In genomic region chr3:102083589-102084230, GRCm38 (mm10) we compare ENCODE assay signal across 28 mouse cellular contexts. TPM values are rescaled to one million over a fixed set of nuclear protein-coding genes. Genes with fewer than 3 reads are reported as not detected.
DNase-seq lines count a peak whose midpoint lies in the region; ATAC-seq and TF ChIP-seq lines count a peak whose summit lies in the region.
"Had no signal": no experiment of that assay in that cellular context is flagged by ENCODE, and none has a peak within 500 bp of the region (broad histone marks: within the 10 kb centered on the region; RNA-seq: fewer than 3 reads in every experiment).

No protein-coding gene starts in this region.

- ATAC-seq in heart, postnatal 0 days (ENCODE audit: insufficient read depth, low read depth), result no peak
- ATAC-seq in midbrain, embryonic 16.5 days, result no peak
- ATAC-seq: forebrain, embryonic 13.5 days; hindbrain, postnatal 0 days; intestine, embryonic 16.5 days had no signal

- peaks cover 49% of the 10 kb centered on the region for H3K4me1 ChIP-seq in heart, embryonic 10.5 days
- peaks cover 24% of the 10 kb centered on the region for H3K4me1 ChIP-seq in heart, postnatal 0 days (ENCODE audit: control insufficient read depth, insufficient read depth)
- peaks cover 33% of the 10 kb centered on the region for H3K4me1 ChIP-seq in midbrain, embryonic 10.5 days
- H3K4me1 ChIP-seq in midbrain, embryonic 16.5 days (ENCODE audit: control insufficient read depth, insufficient read depth, low read length), result no peaks in the 10 kb centered on the region
- H3K4me1 ChIP-seq in ES-E14 (ENCODE audit: control insufficient read depth in 2 of 2, insufficient read depth in 2 of 2, low read length in 2 of 2, poor library complexity in 1 of 2), result peaks cover 0 to 34% of the 10 kb centered on the region in 2 experiments; a peak in 2 of 4 replicates
- H3K4me1 ChIP-seq: limb, embryonic 13.5 days; midbrain, embryonic 12.5 days had no signal

- intact Hi-C loops in heart, postnatal 10 days (cut with DNase I), result loop anchor here (2.0 to 10.0 kb wide), 4 partner anchors 39 to 611 kb away; no protein-coding TSS in a partner anchor

- H3K27ac ChIP-seq in heart, embryonic 10.5 days, result peak overlapping the region; percentile 62
- no peak overlapping the region for H3K27ac ChIP-seq in heart, postnatal 0 days (ENCODE audit: low read depth)
- peak overlapping the region; percentile 13; the same call in 1 of the 2 replicates for H3K27ac ChIP-seq in midbrain, embryonic 10.5 days (replicated peaks)
- no peak overlapping the region for H3K27ac ChIP-seq in midbrain, embryonic 16.5 days (ENCODE audit: low read length)
- peak overlapping the region; percentile 71 for H3K27ac ChIP-seq in ES-E14 (ENCODE audit: insufficient read depth, low read depth, low read length, poor library complexity, severe bottlenecking)
- H3K27ac ChIP-seq: forebrain, embryonic 13.5 days; hindbrain, postnatal 0 days; limb, embryonic 13.5 days; liver, embryonic 13.5 days; lung, embryonic 15.5 days; midbrain, embryonic 12.5 days; neural tube, embryonic 15.5 days had no signal

- DNase-seq in heart, embryonic 10.5 days (ENCODE audit: low spot score), result no peak
- DNase-seq in heart, postnatal 10 days, result no peak
- DNase-seq in heart, postnatal 0 days (ENCODE audit: low spot score), result no peak
- no peak for DNase-seq in heart, adult 8-10 months (ENCODE audit: low spot score)
- no peak for DNase-seq in midbrain, embryonic 10.5 days (ENCODE audit: low spot score)
- peak; percentile 81 for DNase-seq in ES-E14 (ENCODE audit: low read depth, low spot score)
- DNase-seq in ovary, postnatal 14 days (ENCODE audit: low spot score), result no peak
- DNase-seq: adrenal gland, postnatal 10 days; cerebellum, adult 2 months; cerebellum, postnatal 36 days; embryo, embryonic 11 days; gastrocnemius, postnatal 36 days; kidney, adult 9 months; kidney, postnatal 4 days; liver, embryonic 13.5 days; thymus, adult 18-20 months; thymus, postnatal 4 days had no signal

- H3K4me2 ChIP-seq in heart, postnatal 0 days (ENCODE audit: low read depth, low read length), result peak overlapping the region; percentile 13; the same call in 1 of the 2 replicates
- H3K4me2 ChIP-seq in midbrain, embryonic 16.5 days (ENCODE audit: low read length), result no peak overlapping the region
- H3K4me2 ChIP-seq: forebrain, embryonic 13.5 days; limb, embryonic 13.5 days; liver, embryonic 13.5 days; lung, embryonic 15.5 days; midbrain, embryonic 12.5 days; neural tube, embryonic 15.5 days had no signal

- no peak for TF ChIP-seq CTCF in heart, postnatal 0 days (IDR thresholded peaks at IDR 0.05; ENCODE audit: low read depth)

- no peaks in the 10 kb centered on the region for H3K27me3 ChIP-seq in heart, embryonic 10.5 days (ENCODE audit: insufficient read depth, poor library complexity, severe bottlenecking)
- no peaks in the 10 kb centered on the region for H3K27me3 ChIP-seq in heart, postnatal 0 days (ENCODE audit: control insufficient read depth, insufficient read depth, low read length)
- peaks cover 67% of the 10 kb centered on the region for H3K27me3 ChIP-seq in midbrain, embryonic 10.5 days (ENCODE audit: low read depth, poor library complexity, severe bottlenecking)
- H3K27me3 ChIP-seq in midbrain, embryonic 16.5 days (ENCODE audit: control insufficient read depth, insufficient read depth, low read depth, low read length), result peaks cover 4% of the 10 kb centered on the region; the same call in 1 of the 2 replicates

- no peak for TF ChIP-seq EP300 in heart, postnatal 0 days (IDR thresholded peaks at IDR 0.05; ENCODE audit: low read depth)

- no peaks in the 10 kb centered on the region for H3K36me3 ChIP-seq in heart, embryonic 10.5 days
- no peaks in the 10 kb centered on the region for H3K36me3 ChIP-seq in heart, postnatal 0 days (replicated peaks; ENCODE audit: control insufficient read depth, insufficient read depth, low read length)
- no peaks in the 10 kb centered on the region for H3K36me3 ChIP-seq in midbrain, embryonic 10.5 days
- H3K36me3 ChIP-seq in midbrain, embryonic 16.5 days (ENCODE audit: control insufficient read depth, insufficient read depth, low read length), result no peaks in the 10 kb centered on the region
- no peaks in the 10 kb centered on the region for H3K36me3 ChIP-seq in ES-E14 (ENCODE audit: control insufficient read depth, insufficient read depth, low read length, poor library complexity, severe bottlenecking)
- H3K36me3 ChIP-seq: limb, embryonic 13.5 days; liver, embryonic 13.5 days; lung, embryonic 15.5 days; midbrain, embryonic 12.5 days; neural tube, embryonic 15.5 days had no signal

- H3K9me3 ChIP-seq in heart, embryonic 10.5 days, result no peaks in the 10 kb centered on the region
- no peaks in the 10 kb centered on the region for H3K9me3 ChIP-seq in heart, postnatal 0 days (replicated peaks; ENCODE audit: control insufficient read depth, low read length)
- no peaks in the 10 kb centered on the region for H3K9me3 ChIP-seq in midbrain, embryonic 10.5 days (replicated peaks)
- H3K9me3 ChIP-seq in midbrain, embryonic 16.5 days (replicated peaks; ENCODE audit: control insufficient read depth, low read length, poor library complexity, severe bottlenecking), result no peaks in the 10 kb centered on the region
- no peaks in the 10 kb centered on the region for H3K9me3 ChIP-seq in ES-E14 (ENCODE audit: control insufficient read depth, insufficient read depth, low read depth, low read length)
- H3K9me3 ChIP-seq: forebrain, embryonic 13.5 days; limb, embryonic 13.5 days; liver, embryonic 13.5 days; lung, embryonic 15.5 days; midbrain, embryonic 12.5 days; neural tube, embryonic 15.5 days had no signal

- in situ Hi-C loops in ES-E14 (cut with MboI; ENCODE audit: low sequenced_read_pairs in 2 of 2, unreplicated experiment in 2 of 2), result no loop called here

- 18% methylated on average over 13 of the region's 13 CpGs for WGBS in heart, embryonic 10.5 days
- 39% methylated on average over 13 of the region's 13 CpGs for WGBS in heart, postnatal 0 days
- 10% methylated on average over 13 of the region's 13 CpGs for WGBS in midbrain, embryonic 10.5 days
- WGBS in midbrain, embryonic 16.5 days, result 17% methylated on average over 13 of the region's 13 CpGs

- no peak overlapping the region for H3K4me3 ChIP-seq in heart, embryonic 10.5 days
- H3K4me3 ChIP-seq in heart, postnatal 0 days (ENCODE audit: low read depth, low read length), result no peak overlapping the region
- H3K4me3 ChIP-seq in midbrain, embryonic 10.5 days, result no peak overlapping the region
- no peak overlapping the region for H3K4me3 ChIP-seq in midbrain, embryonic 16.5 days (ENCODE audit: low read depth, low read length)
- peak overlapping the region in 1 of 2 experiments; percentile 48; a peak in 2 of 4 replicates for H3K4me3 ChIP-seq in ES-E14 (ENCODE audit: insufficient read depth in 1 of 2, low read depth in 1 of 2, low read length in 2 of 2, poor library complexity in 1 of 2, severe bottlenecking in 1 of 2)
- H3K4me3 ChIP-seq: forebrain, embryonic 13.5 days; limb, embryonic 13.5 days; liver, embryonic 13.5 days; lung, embryonic 15.5 days; midbrain, embryonic 12.5 days; myocyte; neural tube, embryonic 15.5 days had no signal

- H3K9ac ChIP-seq in heart, postnatal 0 days (replicated peaks; ENCODE audit: low read depth, low read length), result peak overlapping the region; percentile 8; the same call in 1 of the 2 replicates
- H3K9ac ChIP-seq in midbrain, embryonic 16.5 days (ENCODE audit: low read depth, low read length), result no peak overlapping the region
- peak overlapping the region; percentile 34; the same call in 1 of the 2 replicates for H3K9ac ChIP-seq in ES-E14 (ENCODE audit: insufficient read depth, low read depth, low read length, poor library complexity, severe bottlenecking)
- H3K9ac ChIP-seq: forebrain, embryonic 13.5 days; limb, embryonic 13.5 days; liver, embryonic 13.5 days; lung, embryonic 15.5 days; midbrain, embryonic 12.5 days; neural tube, embryonic 15.5 days had no signal

TF ChIP-seq in ES-E14, 5 proteins besides CTCF, POLR2A, EP300 and RAD21:
- TF ChIP-seq ZNF384 (IDR thresholded peaks at IDR 0.05; ENCODE audit: low read depth, low read length) (no peak), CHD2 (IDR thresholded peaks at IDR 0.05; ENCODE audit: low read depth, low read length) (peak; percentile 63; the same call in 1 of the 2 replicates), ZC3H11A (IDR thresholded peaks at IDR 0.05; ENCODE audit: borderline replicate concordance, low read depth, low read length) (no peak), HCFC1 (IDR thresholded peaks at IDR 0.05; ENCODE audit: borderline replicate concordance, insufficient read depth, low read length) (no peak), MAFK (IDR thresholded peaks at IDR 0.05; ENCODE audit: insufficient read depth, low read depth, low read length) (0 out of 2 replicates have a peak, but pooled peaks have one; percentile 4)

RNA-seq across cellular contexts. Expression of gene Casq2, which starts 2.5 kb away (rescaled TPM):
- polyA plus RNA-seq in heart, embryonic 10.5 days (2016; fragmentation: Nextera tagmentation; extraction: Ambion mirVana), result 5.6 and 19.8 TPM in 2 replicates
- total RNA-seq in heart, postnatal 10 days (2021), result 1,000 to 10,000 TPM; 1,032 to 1,091 TPM
- 836 and 965 TPM in 2 replicates for total RNA-seq in heart, postnatal 0 days (2014; rRNA removed; ENCODE audit: low replicate concordance)
- 809 and 872 TPM in 2 replicates for polyA plus RNA-seq in heart, postnatal 0 days (2015; fragmentation: Nextera tagmentation; extraction: Ambion mirVana)
- 1,000 to 10,000 TPM in 1 of 4 experiments, 100 to 1,000 TPM in 3; 901 to 1,105 (median 935) TPM for total RNA-seq in heart, adult 8-10 months (2022)
- not detected in 2 replicates for polyA plus RNA-seq in midbrain, embryonic 10.5 days (2016; fragmentation: Nextera tagmentation; extraction: Ambion mirVana)
- 0.29 and 0.82 TPM in 2 replicates for polyA plus RNA-seq in midbrain, embryonic 16.5 days (2015; fragmentation: Nextera tagmentation; extraction: Ambion mirVana)
- 0.54 and 1.3 TPM in 2 replicates for total RNA-seq in ES-E14 (2012; rRNA removed)
- total RNA-seq: hematopoietic stem cell, adult 5-6 weeks; MEL had no signal

Comparison
In these comparisons a context has a peak if more than half of its experiments do, and no peak if none do; other contexts are left out.
1. H3K27ac ChIP-seq: peak in heart, embryonic 10.5 days (single experiment), midbrain, embryonic 10.5 days (single experiment) and ES-E14 (single experiment); none in heart, postnatal 0 days (single experiment) and midbrain, embryonic 16.5 days (single experiment).
2. RNA of gene Casq2, which starts 2.5 kb away (total RNA-seq): 1,032 to 1,091 TPM in heart, postnatal 10 days, 901 to 1,105 TPM in heart, adult 8-10 months and 836 to 965 TPM in heart, postnatal 0 days; 0.54 to 1.3 TPM in ES-E14; every median in the first group is over 100 times any median in the second.